Comparison of ENCODE assay signal across 10 mouse cellular contexts in the genomic region with DNA sequence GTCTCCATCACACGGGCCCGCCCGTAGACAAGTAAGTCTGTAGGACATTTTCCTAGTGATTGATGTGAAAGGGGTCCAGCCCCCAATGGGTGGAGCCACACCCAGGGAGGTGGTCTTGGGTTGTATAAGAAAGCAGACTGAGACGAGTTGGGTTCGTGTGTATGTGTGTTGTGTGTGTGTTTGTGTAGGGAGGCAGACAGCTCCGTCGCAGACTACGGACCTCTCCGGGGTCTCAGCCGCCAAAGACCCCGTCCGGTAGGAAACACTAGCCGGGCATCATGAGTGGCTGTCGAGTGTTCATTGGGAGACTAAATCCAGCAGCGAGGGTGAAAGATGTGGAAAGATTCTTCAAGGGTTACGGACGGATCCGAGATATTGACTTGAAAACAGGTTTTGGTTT. TPM values are rescaled to one million over a fixed set of nuclear protein-coding genes. Genes with fewer than 3 reads are reported as not detected.
ATAC-seq and TF ChIP-seq lines count a peak whose summit lies in the region.
"Not testable (repeated sequence)": the region's sequence is repeated elsewhere in the genome, so short reads cannot be mapped to it uniquely, and the experiment has no call there.
"Had no signal": no experiment of that assay in that cellular context is flagged by ENCODE, and none has a peak within 500 bp of the region (broad histone marks: within the 10 kb centered on the region; RNA-seq: fewer than 3 reads in every experiment).

No protein-coding gene starts in this region.

- TF ChIP-seq POLR2A in testis, adult 2 months (IDR thresholded peaks at IDR 0.05; ENCODE audit: control insufficient read depth, low read depth, low read length), result not testable (repeated sequence)

- H3K4me3 ChIP-seq in testis, adult 2 months (ENCODE audit: control insufficient read depth, low read depth, low read length), result peak overlapping the region; percentile 22

- ATAC-seq in common myeloid progenitor, adult 5-6 weeks (replicated peaks; ENCODE audit: low read depth, poor library complexity, severe bottlenecking), result peak; percentile 78
- ATAC-seq in granulocyte monocyte progenitor cell, adult 5-6 weeks (replicated peaks; ENCODE audit: poor library complexity, severe bottlenecking), result peak; percentile 90
- ATAC-seq in megakaryocyte progenitor cell, adult 5-6 weeks (replicated peaks; ENCODE audit: poor library complexity), result peak; percentile 72
- 0 out of 2 replicates have a peak, but pooled peaks have one; percentile 56 for ATAC-seq in monocyte, adult 5-6 weeks (replicated peaks; ENCODE audit: insufficient number of reproducible peaks, low FRiP score, low TSS enrichment, poor library complexity, severe bottlenecking)

- not testable (repeated sequence) for H3K4me1 ChIP-seq in testis, adult 2 months (ENCODE audit: control insufficient read depth, insufficient read depth, low read length)

- H3K27ac ChIP-seq in testis, adult 2 months (ENCODE audit: control insufficient read depth, insufficient read depth, low read depth, low read length), result not testable (repeated sequence)

- not testable (repeated sequence) for TF ChIP-seq CTCF in testis, adult 2 months (IDR thresholded peaks at IDR 0.05; ENCODE audit: control insufficient read depth, insufficient read depth, insufficient replicate concordance, low read depth, low read length)

- not testable (repeated sequence) for H3K27me3 ChIP-seq in testis, adult 2 months (ENCODE audit: control insufficient read depth, insufficient read depth, low read length)

- H3K36me3 ChIP-seq in testis, adult 2 months (ENCODE audit: control insufficient read depth, insufficient read depth, low read length), result not testable (repeated sequence)

RNA-seq across cellular contexts. Expression of a gene that starts 30.2 kb away (rescaled TPM):
- total RNA-seq in common myeloid progenitor, adult 5-6 weeks (2017), result 0.05 TPM in 1 of 2 replicates, not detected in the other
- 1.4 TPM in 1 of 2 replicates, not detected in the other for total RNA-seq in granulocyte monocyte progenitor cell, adult 5-6 weeks (2014; fragmentation: Nextera tagmentation)
- not detected in 2 replicates for total RNA-seq in granulocyte monocyte progenitor cell, adult 5-6 weeks (2017)
- total RNA-seq in megakaryocyte progenitor cell, adult 5-6 weeks (2015), result 0.05 and 0.49 TPM in 2 replicates
- total RNA-seq in megakaryocyte progenitor cell, adult 5-6 weeks (2017), result 0.04 and 0.81 TPM in 2 replicates
- total RNA-seq in monocyte, adult 5-6 weeks (2017), result not detected in 3 replicates
- 5.1 and 5.4 TPM in 2 replicates for polyA plus RNA-seq in testis, adult 2 months (2012; rRNA removed)
- total RNA-seq: forebrain, postnatal 0 days; MEL had no signal
- polyA plus RNA-seq: embryonic facial prominence, embryonic 11.5 days; forebrain, embryonic 13.5 days; forebrain, embryonic 15.5 days had no signal
